Mouse (Mus musculus): ENCODE data around the gene Purb.

- TF ChIP-seq MAX (IDR thresholded peaks at IDR 0.05; ENCODE audit: low read depth): no peak
- no peak for TF ChIP-seq POLR2AphosphoS2 (IDR thresholded peaks at IDR 0.05; ENCODE audit: insufficient read length, low read depth)
- no peak for TF ChIP-seq E2F4 (IDR thresholded peaks at IDR 0.05; ENCODE audit: insufficient read depth)
- TF ChIP-seq POLR2A (IDR thresholded peaks at IDR 0.05; ENCODE audit: insufficient read length, low read depth): no peak
Measured at GRCm38 (mm10) chr11:6474381-6474780, 1.3 kb downstream of the Purb start.

All from myocyte (in vitro differentiated cells).